Mouse (Mus musculus): ENCODE measurements around the gene Fam76b. TPM values are rescaled to one million over a fixed set of nuclear protein-coding genes. Genes with fewer than 3 reads are reported as not detected.
A peak's percentile ranks its signal among the peaks of the same experiment; 100 is the strongest.

Gene Fam76b
- polyA plus RNA-seq, 1 experiment from 2014 or later, result 24.9 TPM

DNA sequence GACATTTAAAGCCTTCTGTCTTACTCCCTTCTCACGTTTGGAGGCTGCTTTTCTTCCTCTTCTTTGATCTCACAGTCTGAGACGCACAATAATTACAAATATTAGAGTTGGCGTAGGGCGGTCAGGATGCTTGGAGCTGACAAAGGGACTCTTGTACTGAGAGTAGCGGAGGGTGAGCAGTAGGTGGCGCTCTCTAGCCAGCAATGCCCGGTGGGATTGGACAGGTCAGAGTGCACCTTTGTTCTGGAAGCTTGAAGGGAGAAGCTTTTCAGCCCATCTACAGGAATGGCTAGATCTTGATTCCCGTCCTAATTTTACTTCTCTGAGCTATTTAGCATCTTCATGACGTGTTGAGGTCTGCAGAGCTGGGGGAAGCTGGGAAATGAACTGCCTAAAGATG is 62.1 kb downstream of the Fam76b start:
- Histone ChIP-seq H3K9me3 (ENCODE audit: control insufficient read depth, low read length) (0 out of 2 replicates have a peak, but pooled peaks cover 4% of the 10 kb centered on the region), H3K4me1 (replicated peaks; ENCODE audit: control insufficient read depth, insufficient read depth, low read length) (peaks cover 8% of the 10 kb centered on the region; the same call in 1 of the 2 replicates), H3K4me2 (ENCODE audit: low read length) (peak overlapping the region; percentile 32; the same call in 1 of the 2 replicates), H3K36me3 (ENCODE audit: control insufficient read depth, insufficient read depth) (no peaks in the 10 kb centered on the region), H3K4me3 (replicated peaks; ENCODE audit: low read length) (no peak overlapping the region), H3K9ac (replicated peaks; ENCODE audit: low read depth, low read length) (no peak overlapping the region), H3K27me3 (replicated peaks; ENCODE audit: control insufficient read depth, insufficient read depth, low read length) (no peaks in the 10 kb centered on the region), H3K27ac (ENCODE audit: low read length) (no peak overlapping the region)
- peak; percentile 86 for ATAC-seq
- WGBS, result 4% methylated on average over 9 of the region's 9 CpGs

DNA sequence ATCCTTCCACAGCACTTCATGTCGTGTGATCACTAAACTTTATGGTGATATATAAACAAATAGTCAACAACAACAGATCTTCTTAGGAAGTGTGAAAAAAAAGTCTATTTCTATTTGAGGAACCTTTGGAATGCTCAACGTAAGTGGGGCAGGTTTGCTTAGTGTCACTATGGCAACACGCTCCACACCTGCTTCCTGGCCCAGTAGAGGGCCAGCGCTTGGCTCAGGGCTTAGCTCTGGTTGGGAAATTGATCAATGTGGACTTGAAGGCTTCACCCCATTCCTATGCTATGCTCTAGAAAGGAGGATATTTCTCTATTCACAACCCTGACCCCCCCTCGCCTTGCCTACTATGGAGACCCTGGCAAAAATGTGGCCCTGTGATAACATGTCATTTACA is 62.7 kb downstream of the Fam76b start:
- Histone ChIP-seq H3K27me3 (replicated peaks; ENCODE audit: control insufficient read depth, insufficient read depth, low read length) (no peaks in the 10 kb centered on the region), H3K9ac (replicated peaks; ENCODE audit: low read depth, low read length) (no peak overlapping the region), H3K4me2 (ENCODE audit: low read length) (no peak overlapping the region), H3K9me3 (ENCODE audit: control insufficient read depth, low read length) (0 out of 2 replicates have a peak, but pooled peaks cover 4% of the 10 kb centered on the region), H3K4me3 (replicated peaks; ENCODE audit: low read length) (no peak overlapping the region), H3K36me3 (ENCODE audit: control insufficient read depth, insufficient read depth) (no peaks in the 10 kb centered on the region), H3K4me1 (replicated peaks; ENCODE audit: control insufficient read depth, insufficient read depth, low read length) (peaks cover 8% of the 10 kb centered on the region; the same call in 1 of the 2 replicates), H3K27ac (ENCODE audit: low read length) (no peak overlapping the region)
- peak; percentile 64 for ATAC-seq
- WGBS, result 52% methylated on average over 5 of the region's 5 CpGs

DNA sequence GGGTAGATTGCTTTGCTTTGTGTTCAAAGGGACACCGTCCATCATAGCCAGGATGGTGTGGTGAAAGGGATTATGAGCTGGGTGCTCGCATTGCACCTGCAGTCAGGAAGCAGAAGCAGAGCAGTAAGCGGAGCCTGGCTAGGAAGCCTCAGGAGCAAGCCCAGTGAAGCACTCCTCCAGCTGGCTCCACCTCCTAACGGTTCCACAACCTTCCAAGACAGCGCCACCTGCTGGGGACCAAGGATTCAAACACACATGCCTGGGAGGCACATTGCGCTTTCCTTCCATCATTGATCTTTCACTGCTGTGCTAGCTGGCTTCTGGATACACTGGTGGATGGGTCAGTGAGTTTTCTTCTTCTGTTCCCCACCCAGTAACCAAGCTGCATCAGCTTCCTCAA is 64.4 kb downstream of the Fam76b start:
- no peak for ATAC-seq
- no peak overlapping the region for H3K4me2 ChIP-seq (ENCODE audit: low read length)
- no peak overlapping the region for H3K4me3 ChIP-seq (replicated peaks; ENCODE audit: low read length)
- H3K27me3 ChIP-seq (replicated peaks; ENCODE audit: control insufficient read depth, insufficient read depth, low read length), result no peaks in the 10 kb centered on the region
- 95% methylated on average over 6 of the region's 6 CpGs for WGBS
- H3K27ac ChIP-seq (ENCODE audit: low read length), result no peak overlapping the region
- H3K4me1 ChIP-seq (replicated peaks; ENCODE audit: control insufficient read depth, insufficient read depth, low read length), result peaks cover 13% of the 10 kb centered on the region
- H3K9ac ChIP-seq (replicated peaks; ENCODE audit: low read depth, low read length), result no peak overlapping the region
- H3K36me3 ChIP-seq (ENCODE audit: control insufficient read depth, insufficient read depth), result no peaks in the 10 kb centered on the region
- 0 out of 2 replicates have a peak, but pooled peaks cover 4% of the 10 kb centered on the region for H3K9me3 ChIP-seq (ENCODE audit: control insufficient read depth, low read length)

DNA sequence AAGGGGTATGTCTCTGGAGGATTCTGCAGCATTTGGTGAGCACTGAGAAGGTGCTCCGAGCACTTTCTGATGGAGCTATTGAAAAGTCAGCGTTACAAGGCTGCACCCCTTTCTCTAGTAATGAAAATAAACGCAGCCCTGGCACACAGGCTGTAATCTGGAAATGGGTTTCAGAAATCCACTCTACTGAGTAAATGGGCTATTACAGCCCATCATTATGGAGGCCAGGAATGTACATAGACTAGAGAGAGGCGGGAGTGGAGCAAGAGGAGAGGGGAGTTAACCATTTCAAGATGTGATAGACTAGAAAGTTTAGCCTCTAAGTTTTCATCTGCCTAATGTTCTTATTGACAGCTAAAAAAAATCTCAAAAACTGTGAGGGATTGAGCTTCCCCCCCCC is 65.5 kb downstream of the Fam76b start:
- Histone ChIP-seq H3K9me3 (ENCODE audit: control insufficient read depth, low read length) (0 out of 2 replicates have a peak, but pooled peaks cover 4% of the 10 kb centered on the region), H3K9ac (replicated peaks; ENCODE audit: low read depth, low read length) (no peak overlapping the region), H3K27ac (ENCODE audit: low read length) (no peak overlapping the region), H3K4me1 (replicated peaks; ENCODE audit: control insufficient read depth, insufficient read depth, low read length) (peaks cover 13% of the 10 kb centered on the region), H3K27me3 (replicated peaks; ENCODE audit: control insufficient read depth, insufficient read depth, low read length) (no peaks in the 10 kb centered on the region), H3K36me3 (ENCODE audit: control insufficient read depth, insufficient read depth) (no peaks in the 10 kb centered on the region), H3K4me2 (ENCODE audit: low read length) (no peak overlapping the region), H3K4me3 (replicated peaks; ENCODE audit: low read length) (no peak overlapping the region)
- ATAC-seq, result no peak
- WGBS, result 74% methylated on average over 4 of the region's 4 CpGs

DNA sequence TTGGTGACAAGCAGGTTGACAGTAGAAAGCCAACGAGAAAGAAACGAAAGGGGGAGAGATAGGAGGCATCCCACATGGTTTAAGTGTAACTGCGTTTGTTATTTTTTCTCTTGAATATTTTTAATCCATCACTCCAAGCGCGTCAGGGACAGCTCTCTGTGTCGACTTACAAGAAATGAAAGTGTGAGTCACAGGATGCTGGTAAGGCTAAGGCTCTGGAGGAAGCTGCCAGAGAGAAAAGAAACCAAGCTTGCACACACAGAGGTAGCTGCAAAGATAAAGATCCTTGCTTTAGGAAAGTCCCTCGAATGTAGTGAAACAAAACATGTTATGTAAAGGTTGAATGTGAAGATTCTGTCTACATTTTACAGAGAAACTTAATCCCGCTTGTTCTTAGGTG is 67.0 kb downstream of the Fam76b start:
- Histone ChIP-seq H3K4me1 (replicated peaks; ENCODE audit: control insufficient read depth, insufficient read depth, low read length) (peaks cover 10% of the 10 kb centered on the region), H3K4me3 (replicated peaks; ENCODE audit: low read length) (no peak overlapping the region), H3K27ac (ENCODE audit: low read length) (no peak overlapping the region), H3K9ac (replicated peaks; ENCODE audit: low read depth, low read length) (no peak overlapping the region), H3K4me2 (ENCODE audit: low read length) (no peak overlapping the region), H3K36me3 (ENCODE audit: control insufficient read depth, insufficient read depth) (no peaks in the 10 kb centered on the region), H3K27me3 (replicated peaks; ENCODE audit: control insufficient read depth, insufficient read depth, low read length) (no peaks in the 10 kb centered on the region), H3K9me3 (ENCODE audit: control insufficient read depth, low read length) (0 out of 2 replicates have a peak, but pooled peaks cover 4% of the 10 kb centered on the region)
- ATAC-seq, result no peak
- 84% methylated on average over 8 of the region's 8 CpGs for WGBS

DNA sequence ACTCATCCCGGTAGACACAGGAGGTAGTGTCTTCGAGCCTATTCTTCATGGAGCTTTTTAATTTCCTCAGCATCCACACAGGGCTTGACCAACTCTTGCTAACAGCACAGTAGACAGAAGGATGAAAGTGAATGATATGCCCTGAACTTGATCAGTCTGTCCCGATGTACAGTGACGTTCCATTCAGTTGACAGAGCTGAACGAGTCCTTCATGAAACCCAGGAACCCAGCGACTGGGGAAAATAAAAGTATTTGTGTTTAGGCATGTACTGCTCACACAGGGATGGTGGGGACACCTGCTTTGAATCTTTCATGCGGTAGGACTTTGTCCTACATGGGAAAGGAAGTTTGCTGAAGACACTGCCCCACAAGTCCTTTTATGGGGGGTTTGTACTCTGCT is 67.4 kb downstream of the Fam76b start:
- WGBS, result 89% methylated on average over 7 of the region's 7 CpGs
- ATAC-seq, result no peak
- no peak overlapping the region for H3K4me3 ChIP-seq (replicated peaks; ENCODE audit: low read length)

DNA sequence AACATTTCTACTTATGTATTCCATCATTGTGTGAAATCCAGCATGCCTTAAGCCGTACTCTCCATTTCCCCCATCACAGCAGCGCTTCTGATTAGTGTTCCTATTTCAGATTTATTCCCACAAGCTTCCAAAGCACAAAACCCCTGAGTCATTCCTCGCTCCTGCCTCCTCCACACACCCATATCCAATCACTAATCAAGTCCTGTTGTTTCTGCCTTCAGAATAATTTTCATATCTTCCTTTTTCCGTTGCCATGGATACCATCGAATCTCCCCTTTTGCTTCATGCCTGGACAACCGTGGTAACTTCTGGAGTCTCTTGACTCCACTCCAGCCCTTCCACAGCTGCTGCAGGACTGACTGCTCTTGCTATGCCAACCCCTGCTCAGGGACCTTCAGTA is 68.5 kb downstream of the Fam76b start:
- H3K4me3 ChIP-seq (replicated peaks; ENCODE audit: low read length), result no peak overlapping the region
- H3K9ac ChIP-seq (replicated peaks; ENCODE audit: low read depth, low read length), result 0 out of 2 replicates have a peak overlapping the region, but pooled peaks have one; percentile 11
- H3K27me3 ChIP-seq (replicated peaks; ENCODE audit: control insufficient read depth, insufficient read depth, low read length), result no peaks in the 10 kb centered on the region
- peaks cover 6% of the 10 kb centered on the region; the same call in 1 of the 2 replicates for H3K4me1 ChIP-seq (replicated peaks; ENCODE audit: control insufficient read depth, insufficient read depth, low read length)
- WGBS, result 70% methylated on average over 6 of the region's 6 CpGs
- peak; percentile 36; the same call in 1 of the 2 replicates for ATAC-seq
- 0 out of 2 replicates have a peak, but pooled peaks cover 4% of the 10 kb centered on the region for H3K9me3 ChIP-seq (ENCODE audit: control insufficient read depth, low read length)
- H3K27ac ChIP-seq (ENCODE audit: low read length), result peak overlapping the region; percentile 33; the same call in 1 of the 2 replicates
- no peak overlapping the region for H3K4me2 ChIP-seq (ENCODE audit: low read length)
- no peaks in the 10 kb centered on the region for H3K36me3 ChIP-seq (ENCODE audit: control insufficient read depth, insufficient read depth)

More for the DNA sequence above, 67.4 kb downstream of the Fam76b start:
- 0 out of 2 replicates have a peak, but pooled peaks cover 4% of the 10 kb centered on the region for H3K9me3 ChIP-seq (ENCODE audit: control insufficient read depth, low read length)
- no peaks in the 10 kb centered on the region for H3K36me3 ChIP-seq (ENCODE audit: control insufficient read depth, insufficient read depth)
- no peak overlapping the region for H3K4me2 ChIP-seq (ENCODE audit: low read length)
- no peaks in the 10 kb centered on the region for H3K27me3 ChIP-seq (replicated peaks; ENCODE audit: control insufficient read depth, insufficient read depth, low read length)
- H3K4me1 ChIP-seq (replicated peaks; ENCODE audit: control insufficient read depth, insufficient read depth, low read length), result peaks cover 6% of the 10 kb centered on the region
- no peak overlapping the region for H3K27ac ChIP-seq (ENCODE audit: low read length)
- H3K9ac ChIP-seq (replicated peaks; ENCODE audit: low read depth, low read length), result no peak overlapping the region

DNA sequence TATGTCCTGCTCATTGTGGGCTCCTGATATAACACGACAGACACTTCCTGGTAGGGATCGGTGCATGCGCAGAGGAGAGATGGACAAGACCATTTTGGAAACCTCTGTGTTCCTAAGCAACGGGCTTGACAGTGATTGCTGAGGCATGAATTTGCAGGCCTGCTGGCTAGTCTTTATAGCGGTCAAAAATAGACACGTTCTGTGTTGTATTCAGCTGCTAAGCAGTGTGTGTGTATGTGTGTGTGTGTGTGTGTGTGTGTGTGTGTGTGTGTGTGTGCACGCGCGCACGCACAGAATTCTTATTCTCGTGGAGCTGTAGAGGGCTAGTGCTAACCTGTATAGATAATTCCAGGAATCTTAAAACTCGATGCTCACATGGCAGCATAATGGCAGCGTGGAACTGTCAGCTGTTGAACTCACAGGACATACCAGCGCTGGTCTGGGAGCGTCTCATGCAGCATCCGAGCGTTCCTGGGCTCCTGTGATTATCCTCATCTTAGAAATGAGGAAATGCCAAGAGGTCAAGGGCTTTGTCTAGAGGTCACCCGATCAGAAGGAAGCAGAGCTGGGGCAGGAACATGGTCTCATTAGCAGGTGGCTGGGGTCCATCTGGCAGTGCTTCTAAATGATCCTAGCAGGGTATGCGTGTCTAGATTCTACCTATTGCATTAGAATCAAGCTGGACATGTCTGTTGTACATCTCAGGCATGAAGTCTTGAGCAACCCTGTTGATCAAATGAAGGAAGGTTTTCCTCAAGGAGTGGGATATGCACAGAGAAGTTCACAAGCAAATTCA is 71.2 kb downstream of the Fam76b start:
- peaks cover 6% of the 10 kb centered on the region; the same call in 1 of the 2 replicates for H3K4me1 ChIP-seq (replicated peaks; ENCODE audit: control insufficient read depth, insufficient read depth, low read length)
- H3K27me3 ChIP-seq (replicated peaks; ENCODE audit: control insufficient read depth, insufficient read depth, low read length), result no peaks in the 10 kb centered on the region
- no peak overlapping the region for H3K9ac ChIP-seq (replicated peaks; ENCODE audit: low read depth, low read length)
- H3K4me3 ChIP-seq (replicated peaks; ENCODE audit: low read length), result no peak overlapping the region
- no peaks in the 10 kb centered on the region for H3K36me3 ChIP-seq (ENCODE audit: control insufficient read depth, insufficient read depth)
- no peak overlapping the region for H3K4me2 ChIP-seq (ENCODE audit: low read length)
- 70% methylated on average over 19 of the region's 19 CpGs for WGBS
- H3K9me3 ChIP-seq (ENCODE audit: control insufficient read depth, low read length), result no peaks in the 10 kb centered on the region
- no peak overlapping the region for H3K27ac ChIP-seq (ENCODE audit: low read length)
- ATAC-seq, result peak; percentile 58; the same call in 1 of the 2 replicates

DNA sequence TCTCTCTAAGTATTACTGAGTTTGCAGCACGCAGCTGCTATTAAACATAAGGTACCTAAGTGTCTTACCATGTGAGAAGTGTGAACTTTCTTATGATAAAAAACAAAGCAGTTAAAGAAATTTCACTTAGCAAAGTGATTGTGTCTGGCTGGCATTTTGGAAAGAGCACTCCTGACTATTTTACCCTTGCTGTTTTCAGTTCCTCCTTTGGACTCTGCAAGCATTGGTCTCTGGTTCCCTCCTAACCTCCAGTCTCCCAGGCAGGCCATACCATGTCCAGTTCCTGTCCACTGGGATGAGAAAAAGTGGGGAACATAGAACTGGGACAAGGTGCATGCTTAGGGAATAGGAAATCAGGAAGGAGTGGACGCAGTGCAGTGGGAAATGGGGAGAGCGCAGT is 74.5 kb downstream of the Fam76b start:
- Histone ChIP-seq H3K27ac (ENCODE audit: low read length) (no peak overlapping the region), H3K9ac (replicated peaks; ENCODE audit: low read depth, low read length) (no peak overlapping the region), H3K9me3 (ENCODE audit: control insufficient read depth, low read length) (no peaks in the 10 kb centered on the region), H3K36me3 (ENCODE audit: control insufficient read depth, insufficient read depth) (no peaks in the 10 kb centered on the region), H3K4me2 (ENCODE audit: low read length) (no peak overlapping the region), H3K27me3 (replicated peaks; ENCODE audit: control insufficient read depth, insufficient read depth, low read length) (no peaks in the 10 kb centered on the region), H3K4me3 (replicated peaks; ENCODE audit: low read length) (no peak overlapping the region), H3K4me1 (replicated peaks; ENCODE audit: control insufficient read depth, insufficient read depth, low read length) (no peaks in the 10 kb centered on the region)
- WGBS, result 94% methylated on average over 3 of the region's 3 CpGs
- ATAC-seq, result no peak
